15 mouse cellular contexts compared by ENCODE assay signal in genomic region chr3:54420983-54421382, GRCm38 (mm10).
A peak's percentile ranks its signal among the peaks of the same experiment; 100 is the strongest.
DNase-seq lines count a peak whose midpoint lies in the region; ATAC-seq lines count a peak whose summit lies in the region.
"Had no signal": no experiment of that assay in that cellular context is flagged by ENCODE, and none has a peak within 500 bp of the region (broad histone marks: within the 10 kb centered on the region; RNA-seq: fewer than 3 reads in every experiment).

No protein-coding gene starts in this region.

- peak overlapping the region; percentile 66 for H3K27ac ChIP-seq in embryonic facial prominence, embryonic 14.5 days (replicated peaks; ENCODE audit: low read depth, low read length)
- H3K27ac ChIP-seq in limb, embryonic 12.5 days: peak overlapping the region; percentile 9; the same call in 1 of the 2 replicates
- H3K27ac ChIP-seq: forebrain, embryonic 12.5 days; midbrain, embryonic 10.5 days had no signal

- 0 out of 2 replicates have a peak, but pooled peaks cover 3% of the 10 kb centered on the region for H3K9me3 ChIP-seq in embryonic facial prominence, embryonic 14.5 days (ENCODE audit: control insufficient read depth, low read length)
- no peaks in the 10 kb centered on the region for H3K9me3 ChIP-seq in limb, embryonic 12.5 days
- H3K9me3 ChIP-seq: forebrain, embryonic 12.5 days; midbrain, embryonic 10.5 days had no signal

- peak; percentile 55; the same call in 1 of the 2 replicates for ATAC-seq in embryonic facial prominence, embryonic 14.5 days (ENCODE audit: low read depth)
- 0 out of 2 replicates have a peak, but pooled peaks have one; percentile 31 for ATAC-seq in limb, embryonic 12.5 days (ENCODE audit: insufficient number of reproducible peaks, insufficient read depth, low FRiP score, low TSS enrichment, low read depth)
- ATAC-seq in cerebellum, adult (ENCODE audit: insufficient number of reproducible peaks, low FRiP score, low TSS enrichment): no peak
- ATAC-seq: lung, postnatal 0 days had no signal

- H3K36me3 ChIP-seq in embryonic facial prominence, embryonic 14.5 days (ENCODE audit: control insufficient read depth, insufficient read depth, low read length): no peaks in the 10 kb centered on the region
- H3K36me3 ChIP-seq in limb, embryonic 12.5 days: no peaks in the 10 kb centered on the region
- H3K36me3 ChIP-seq: forebrain, embryonic 12.5 days; midbrain, embryonic 10.5 days had no signal

- H3K4me1 ChIP-seq in embryonic facial prominence, embryonic 14.5 days (ENCODE audit: control insufficient read depth, insufficient read depth, low read length): peaks cover 19% of the 10 kb centered on the region
- peaks cover 15% of the 10 kb centered on the region; the same call in 1 of the 2 replicates for H3K4me1 ChIP-seq in limb, embryonic 12.5 days (replicated peaks)

- peak; percentile 63 for DNase-seq in heart, adult 11 months
- no peak for DNase-seq in heart, postnatal 36 days
- DNase-seq in embryonic facial prominence, embryonic 14.5 days (ENCODE audit: low spot score): peak; percentile 72
- DNase-seq in kidney, adult 8-10 months: peak; percentile 17 to 23
- DNase-seq in lung, postnatal 36 days: no peak
- no peak for DNase-seq in layer of hippocampus, adult 9-10 months (ENCODE audit: low spot score)
- DNase-seq: cerebellum, adult 9-10 months; gastrocnemius, postnatal 14 days; heart, postnatal 10 days; thymus, adult 2 months had no signal

- no peak overlapping the region for H3K9ac ChIP-seq in embryonic facial prominence, embryonic 14.5 days (ENCODE audit: low read depth, low read length)
- H3K9ac ChIP-seq in limb, embryonic 12.5 days (replicated peaks): no peak overlapping the region
- H3K9ac ChIP-seq: forebrain, embryonic 12.5 days had no signal

- 37% methylated on average over 6 of the region's 6 CpGs for WGBS in embryonic facial prominence, embryonic 14.5 days
- 41% methylated on average over 6 of the region's 6 CpGs for WGBS in limb, embryonic 12.5 days

- no peak overlapping the region for H3K4me3 ChIP-seq in embryonic facial prominence, embryonic 14.5 days (ENCODE audit: low read depth, low read length)
- no peak overlapping the region for H3K4me3 ChIP-seq in limb, embryonic 12.5 days (replicated peaks)
- H3K4me3 ChIP-seq: forebrain, embryonic 12.5 days; midbrain, embryonic 10.5 days had no signal

- H3K27me3 ChIP-seq in embryonic facial prominence, embryonic 14.5 days (replicated peaks; ENCODE audit: control insufficient read depth, insufficient read depth, low read length): no peaks in the 10 kb centered on the region
- H3K27me3 ChIP-seq in limb, embryonic 12.5 days: no peaks in the 10 kb centered on the region
- H3K27me3 ChIP-seq: forebrain, embryonic 12.5 days had no signal

- H3K4me2 ChIP-seq in embryonic facial prominence, embryonic 14.5 days (ENCODE audit: low read depth, low read length): no peak overlapping the region
- no peak overlapping the region for H3K4me2 ChIP-seq in limb, embryonic 12.5 days
- H3K4me2 ChIP-seq: forebrain, embryonic 12.5 days had no signal

- intact Hi-C loops in heart, postnatal 36 days (cut with DNase I): no loop called here

Comparison
In these comparisons a context has a peak if more than half of its experiments do, and no peak if none do; other contexts are left out.
1. DNase-seq: peak in heart, adult 11 months (single experiment), embryonic facial prominence, embryonic 14.5 days (single experiment) and kidney, adult 8-10 months (2 of 2); none in heart, postnatal 36 days (0 of 2), lung, postnatal 36 days (single experiment) and layer of hippocampus, adult 9-10 months (single experiment).